Mouse (Mus musculus): ENCODE results near the gene Supt3. TPM values are rescaled to one million over a fixed set of nuclear protein-coding genes. Genes with fewer than 3 reads are reported as not detected.

Supt3 gene
- not detected in 2 replicates for polyA plus RNA-seq (2012; ENCODE audit: insufficient read depth, insufficient read length, low replicate concordance, missing spikeins)

GRCm38 (mm10) chr17:44776738-44777270, at the start of gene Supt3:
Gene Supt3 (plus strand): TSS chr17:44777152.
- no peak for TF ChIP-seq CTCF (IDR thresholded peaks at IDR 0.05; ENCODE audit: insufficient read depth, low read depth, low read length)
- TF ChIP-seq POLR2A (IDR thresholded peaks at IDR 0.05; ENCODE audit: insufficient read depth, low read depth, low read length): peak; percentile 46; the same call in 1 of the 2 replicates
- H3K4me3 ChIP-seq (ENCODE audit: insufficient read depth, low read depth, low read length): peak within 1 kb of the TSS; percentile 86
- under 1% methylated on average over 39 of the region's 40 CpGs for WGBS
- peaks cover 4% of the 10 kb centered on the region; the same call in 1 of the 2 replicates for H3K4me1 ChIP-seq (ENCODE audit: control insufficient read depth, insufficient read depth, low read length)
- H3K27ac ChIP-seq (ENCODE audit: insufficient read depth, low read depth, low read length): peak within 1 kb of the TSS; percentile 69

GRCm38 (mm10) chr17:44727675-44728074, 49.3 kb upstream of the Supt3 start:
- H3K4me3 ChIP-seq (ENCODE audit: insufficient read depth, low read depth, low read length): no peak overlapping the region
- TF ChIP-seq CTCF (IDR thresholded peaks at IDR 0.05; ENCODE audit: insufficient read depth, low read depth, low read length) (no peak), POLR2A (IDR thresholded peaks at IDR 0.05; ENCODE audit: insufficient read depth, low read depth, low read length) (no peak)
- H3K4me1 ChIP-seq (ENCODE audit: control insufficient read depth, insufficient read depth, low read length): no peaks in the 10 kb centered on the region; the same call in 1 of the 2 replicates
- H3K27ac ChIP-seq (ENCODE audit: insufficient read depth, low read depth, low read length): no peak overlapping the region

GRCm38 (mm10) chr17:44728464-44728863, 48.5 kb upstream of the Supt3 start:
- 23% methylated on average over 2 of the region's 2 CpGs for WGBS
- H3K4me3 ChIP-seq (ENCODE audit: insufficient read depth, low read depth, low read length): no peak overlapping the region
- no peak overlapping the region for H3K27ac ChIP-seq (ENCODE audit: insufficient read depth, low read depth, low read length)
- TF ChIP-seq CTCF (IDR thresholded peaks at IDR 0.05; ENCODE audit: insufficient read depth, low read depth, low read length): no peak
- TF ChIP-seq POLR2A (IDR thresholded peaks at IDR 0.05; ENCODE audit: insufficient read depth, low read depth, low read length): no peak
- H3K4me1 ChIP-seq (ENCODE audit: control insufficient read depth, insufficient read depth, low read length): no peaks in the 10 kb centered on the region; the same call in 1 of the 2 replicates

GRCm38 (mm10) chr17:44733544-44734310, 43.2 kb upstream of the Supt3 start:
- 13% methylated on average over 23 of the region's 23 CpGs for WGBS

GRCm38 (mm10) chr17:44734501-44735222, 42.3 kb upstream of the Supt3 start:
- 0 out of 2 replicates have a peak, but pooled peaks have one; percentile 20 for TF ChIP-seq CTCF (IDR thresholded peaks at IDR 0.05; ENCODE audit: insufficient read depth, low read depth, low read length)
- no peak for TF ChIP-seq POLR2A (IDR thresholded peaks at IDR 0.05; ENCODE audit: insufficient read depth, low read depth, low read length)
- peak overlapping the region; percentile 92 for H3K4me3 ChIP-seq (ENCODE audit: insufficient read depth, low read depth, low read length)
- WGBS: 2% methylated on average over 48 of the region's 48 CpGs
- H3K4me1 ChIP-seq (ENCODE audit: control insufficient read depth, insufficient read depth, low read length): peaks cover 2% of the 10 kb centered on the region; the same call in 1 of the 2 replicates
- H3K27ac ChIP-seq (ENCODE audit: insufficient read depth, low read depth, low read length): peak overlapping the region; percentile 36

More at GRCm38 (mm10) chr17:44733544-44734310, 43.2 kb upstream of the Supt3 start:
- H3K4me1 ChIP-seq (ENCODE audit: control insufficient read depth, insufficient read depth, low read length): peaks cover 2% of the 10 kb centered on the region; the same call in 1 of the 2 replicates
- no peak for TF ChIP-seq CTCF (IDR thresholded peaks at IDR 0.05; ENCODE audit: insufficient read depth, low read depth, low read length)
- no peak for TF ChIP-seq POLR2A (IDR thresholded peaks at IDR 0.05; ENCODE audit: insufficient read depth, low read depth, low read length)
- peak overlapping the region; percentile 92 for H3K4me3 ChIP-seq (ENCODE audit: insufficient read depth, low read depth, low read length)
- H3K27ac ChIP-seq (ENCODE audit: insufficient read depth, low read depth, low read length): 0 out of 2 replicates have a peak overlapping the region, but pooled peaks have one; percentile 36

- under 1% methylated on average over 63 of the region's 64 CpGs for WGBS
- TF ChIP-seq POLR2A (IDR thresholded peaks at IDR 0.05; ENCODE audit: insufficient read depth, low read depth, low read length) (no peak), CTCF (IDR thresholded peaks at IDR 0.05; ENCODE audit: insufficient read depth, low read depth, low read length) (no peak)
- peak overlapping the region; percentile 86 for H3K27ac ChIP-seq (ENCODE audit: insufficient read depth, low read depth, low read length)
- H3K4me1 ChIP-seq (ENCODE audit: control insufficient read depth, insufficient read depth, low read length): peaks cover 2% of the 10 kb centered on the region; the same call in 1 of the 2 replicates
- H3K4me3 ChIP-seq (ENCODE audit: insufficient read depth, low read depth, low read length): peak overlapping the region; percentile 92
Observed at GRCm38 (mm10) chr17:44735223-44735990, 41.5 kb upstream of the Supt3 start.

- Histone ChIP-seq H3K4me3 (ENCODE audit: insufficient read depth, low read depth, low read length) (peak overlapping the region; percentile 92), H3K4me1 (ENCODE audit: control insufficient read depth, insufficient read depth, low read length) (peaks cover 2% of the 10 kb centered on the region; the same call in 1 of the 2 replicates), H3K27ac (ENCODE audit: insufficient read depth, low read depth, low read length) (peak overlapping the region; percentile 86)
- TF ChIP-seq CTCF (IDR thresholded peaks at IDR 0.05; ENCODE audit: insufficient read depth, low read depth, low read length) (0 out of 2 replicates have a peak, but pooled peaks have one; percentile 33), POLR2A (IDR thresholded peaks at IDR 0.05; ENCODE audit: insufficient read depth, low read depth, low read length) (no peak; the same call in 1 of the 2 replicates)
- under 1% methylated on average over 72 of the region's 73 CpGs for WGBS
Observed at GRCm38 (mm10) chr17:44735991-44736561, 40.9 kb upstream of the Supt3 start.
